Mouse (Mus musculus): ENCODE measurements at regions not wholly inside any gene's neighbourhood (a gene's known extent, or its start where the extent isn't known, plus 50 kb on each side); places are given as distances from the start of the nearest gene placed in this dataset.

- no peak for ATAC-seq
These were observed 97.2 kb upstream of the Pam start for GRCm38 (mm10) chr1:98192671-98193070.

DNA sequence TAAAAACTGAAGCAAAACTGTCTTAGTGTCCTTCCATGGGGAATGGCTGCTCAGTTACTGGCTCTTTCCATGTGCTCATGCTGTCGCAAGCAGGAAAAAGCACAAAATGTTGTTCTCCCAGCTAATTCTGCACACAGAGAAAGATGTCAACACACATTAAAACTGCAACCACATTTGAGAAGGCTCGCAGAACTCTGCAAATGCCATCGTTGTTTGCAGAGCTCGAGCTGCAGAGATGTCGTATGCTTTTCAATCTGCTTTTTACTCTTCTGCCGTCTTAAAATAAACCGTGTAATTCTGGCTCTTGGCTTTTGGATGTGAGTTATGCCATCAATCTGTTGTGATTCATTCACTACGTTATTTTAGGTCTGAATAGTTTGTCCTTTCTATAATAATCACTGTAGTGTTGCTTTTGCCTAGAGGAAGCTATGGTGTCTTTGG, 96.6 kb upstream of the Pam start:
- no peak for ATAC-seq

DNA sequence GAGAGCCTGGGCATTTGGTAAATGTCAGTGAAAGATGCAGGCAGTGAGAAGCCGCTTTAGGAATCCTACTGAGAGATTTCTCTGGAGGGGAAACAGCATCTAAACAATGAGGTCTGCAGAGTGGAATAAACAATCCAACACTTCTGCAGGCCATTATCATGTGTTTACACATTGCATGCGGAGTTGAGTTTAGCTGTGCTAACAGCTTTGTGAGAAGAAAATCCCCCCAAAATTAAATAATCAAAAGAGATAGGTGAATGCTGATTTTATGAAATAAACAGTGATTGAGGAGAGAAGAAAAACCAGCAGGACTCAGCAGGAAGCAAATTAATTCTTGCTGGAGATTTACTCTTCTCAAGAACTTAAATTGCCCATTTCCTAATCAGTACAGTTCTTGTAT, 95.9 kb upstream of the Pam start:
- ATAC-seq, result no peak

GRCm38 (mm10) chr1:98190741-98191140, 95.3 kb upstream of the Pam start:
- no peak for ATAC-seq

DNA sequence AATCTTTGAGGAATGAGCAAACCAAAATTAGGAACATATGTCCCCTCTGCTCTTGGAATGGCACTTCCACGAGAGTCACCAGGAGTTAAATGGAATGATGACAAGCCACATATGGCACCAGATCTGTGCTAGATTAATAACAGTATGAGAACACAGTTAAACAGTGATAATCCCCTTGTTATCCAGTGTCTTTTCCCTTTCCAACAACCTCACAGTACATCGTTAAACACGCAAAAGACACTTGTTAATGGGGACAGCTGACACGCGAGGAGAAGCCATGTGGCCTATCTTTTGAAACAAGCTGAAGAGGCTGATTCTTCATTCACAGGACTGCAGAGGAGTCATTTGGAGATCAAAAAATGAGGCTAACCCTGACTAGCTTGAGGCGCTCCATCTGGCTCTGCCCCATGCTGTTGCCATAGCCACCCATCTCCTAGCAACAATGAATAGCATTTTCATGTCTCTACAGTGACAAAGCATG, 94.6 kb upstream of the Pam start:
- no peak for ATAC-seq

GRCm38 (mm10) chr1:98180372-98180771, 84.9 kb upstream of the Pam start:
- no peak for ATAC-seq

DNA sequence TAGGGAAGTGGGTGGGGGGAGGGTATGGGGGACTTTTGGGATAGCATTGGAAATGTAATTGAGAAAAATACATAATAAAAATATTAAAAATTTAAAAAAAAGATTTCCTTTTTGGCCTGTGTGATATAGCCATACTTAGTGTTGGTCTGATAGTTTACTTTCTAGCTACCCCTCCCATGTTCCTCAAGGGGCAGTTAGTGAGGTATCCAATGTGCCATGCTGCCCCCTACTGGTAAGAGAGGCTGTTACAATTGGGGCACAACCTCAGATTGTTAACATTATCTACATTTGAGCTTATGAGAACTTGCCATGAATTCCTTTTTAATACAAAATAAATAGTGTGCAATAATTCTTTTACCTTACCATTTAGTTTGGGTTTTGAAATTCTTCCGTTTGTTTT, 83.6 kb upstream of the Pam start:
- peak; percentile 66 for ATAC-seq

DNA sequence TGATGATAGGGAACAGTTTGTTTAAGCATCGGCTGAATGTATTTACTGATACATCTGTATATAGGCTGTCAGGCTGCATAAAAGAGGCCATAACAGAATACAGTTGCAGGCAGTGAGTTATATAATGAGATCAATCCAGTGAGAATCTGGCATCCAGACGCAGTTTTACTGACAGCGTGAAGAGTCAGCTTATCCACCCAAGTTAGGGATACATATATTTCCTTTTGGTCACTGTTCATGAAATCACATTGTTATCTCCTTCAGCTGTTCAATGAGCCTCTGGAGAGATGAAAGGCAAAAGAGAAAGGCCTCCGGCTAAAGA, 79.3 kb upstream of the Pam start:
- no peak for ATAC-seq

DNA sequence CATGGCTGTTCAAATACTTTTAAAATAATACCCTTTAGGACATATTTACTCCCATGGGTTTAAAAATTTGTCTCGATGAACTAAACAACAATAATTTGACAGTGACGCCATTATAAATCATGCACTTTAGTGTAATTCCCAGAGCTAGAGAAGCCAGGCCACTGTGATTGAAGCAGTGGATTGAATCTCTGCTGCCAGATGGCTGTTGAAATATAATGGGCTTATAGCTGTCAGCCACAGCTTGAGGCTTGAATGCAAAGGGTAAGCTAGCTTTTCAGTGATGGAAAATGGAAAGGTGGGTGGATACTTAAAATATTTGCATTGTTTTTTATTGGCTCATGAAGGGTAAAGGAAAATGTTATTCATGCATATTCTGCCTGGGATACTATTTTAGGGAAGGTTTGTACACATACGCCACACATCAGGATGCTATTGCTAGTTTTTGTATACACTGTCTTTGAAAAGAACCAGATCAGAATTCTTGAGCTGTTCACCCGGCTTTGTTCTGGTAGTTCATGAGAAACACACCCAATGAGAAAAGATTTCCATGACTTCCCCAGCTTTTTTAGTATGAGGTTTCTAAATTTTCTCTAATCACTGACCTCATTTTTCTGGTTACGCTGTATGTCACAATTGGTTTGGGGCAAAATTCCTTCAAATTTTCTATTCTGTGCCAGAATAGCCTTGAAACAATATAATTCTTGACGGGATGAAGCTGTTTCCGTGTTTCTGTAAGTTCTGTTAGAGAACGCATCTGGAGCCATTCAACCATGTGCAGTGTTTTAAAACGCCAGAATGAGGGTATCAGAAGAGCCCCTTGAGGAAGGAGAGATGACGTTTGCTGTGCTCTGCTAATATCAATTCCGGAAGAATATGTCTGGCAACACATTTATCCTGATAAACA, 78.7 kb upstream of the Pam start:
- no peak for ATAC-seq

- ATAC-seq, result no peak
These were observed 78.0 kb upstream of the Pam start for GRCm38 (mm10) chr1:98173431-98173830.

DNA sequence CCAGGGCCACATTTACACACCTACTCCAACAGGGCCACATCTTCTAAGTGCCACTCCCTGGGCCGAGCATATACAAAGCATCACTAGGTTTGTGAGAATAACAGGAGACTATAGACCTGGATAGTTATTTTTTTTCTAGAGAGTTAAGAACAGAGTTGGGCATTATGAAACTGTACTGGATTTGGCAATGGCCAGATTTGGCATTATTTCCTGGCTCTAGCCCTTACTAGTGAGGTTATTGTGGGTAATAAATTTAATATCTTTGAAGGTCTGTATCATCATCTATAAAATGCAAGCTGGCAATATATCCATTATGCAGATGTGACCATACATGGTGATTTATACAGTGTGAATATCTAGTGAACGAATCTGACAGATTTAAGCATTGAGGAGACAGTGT, 75.8 kb upstream of the Pam start:
- ATAC-seq, result no peak

- no peak for ATAC-seq
These were observed 73.9 kb upstream of the Pam start for GRCm38 (mm10) chr1:98169352-98169751.

DNA sequence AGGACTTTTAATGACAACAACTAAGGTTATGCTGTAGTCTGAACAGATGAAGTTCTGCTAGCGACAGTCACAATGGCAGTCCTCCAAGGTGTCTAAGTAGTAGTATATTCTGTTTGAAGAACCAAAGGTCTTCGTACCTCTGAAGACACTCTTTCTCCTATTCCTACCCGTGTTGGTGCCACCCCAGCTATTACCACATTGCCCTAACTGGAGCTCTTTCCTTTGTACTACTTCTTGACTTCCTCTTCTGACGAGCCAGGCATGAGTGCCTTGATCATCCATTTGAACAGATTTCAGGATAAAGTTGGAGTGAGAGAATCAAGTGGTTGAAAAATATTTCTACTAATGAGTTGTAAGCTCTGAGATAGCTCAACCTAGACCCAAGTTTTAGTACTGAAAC, 72.4 kb upstream of the Pam start:
- no peak for ATAC-seq

GRCm38 (mm10) chr1:98162639-98162927, 67.1 kb upstream of the Pam start:
- no peak for ATAC-seq

DNA sequence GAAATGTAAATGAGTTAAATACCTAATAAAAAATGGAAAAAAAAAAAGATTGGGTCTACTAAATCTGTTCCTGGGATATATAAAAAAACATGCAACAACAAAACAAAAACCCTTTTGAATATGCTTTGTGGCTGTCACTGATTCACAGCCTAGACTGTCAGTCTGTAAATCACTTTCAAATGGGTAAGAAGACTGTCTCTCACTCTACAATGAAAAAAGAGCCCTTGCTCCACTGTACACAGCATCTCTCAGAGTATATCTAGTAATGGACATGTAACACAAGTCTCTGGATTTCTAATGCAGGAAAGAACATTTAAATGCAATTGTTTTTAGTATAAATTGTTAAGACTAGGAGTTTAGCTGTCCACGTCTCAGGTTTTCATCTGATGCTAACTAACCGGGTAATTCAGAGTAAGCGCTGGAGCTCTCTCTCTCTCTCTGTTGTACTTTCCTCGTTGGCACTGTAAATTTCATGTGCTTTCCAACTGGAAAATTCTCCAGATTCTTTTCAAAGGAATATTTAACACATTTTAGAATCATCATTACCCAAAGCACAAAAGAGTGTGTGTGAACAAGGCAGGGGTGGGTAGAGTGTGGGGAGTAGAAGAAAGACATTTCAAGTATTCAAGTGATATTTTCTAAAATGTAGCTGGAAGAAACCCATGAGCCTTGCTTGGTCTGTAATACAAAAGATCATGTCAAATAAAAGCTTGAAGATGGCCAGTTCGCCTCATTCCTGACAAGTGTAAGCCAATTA, 66.6 kb upstream of the Pam start:
- ATAC-seq, result no peak

DNA sequence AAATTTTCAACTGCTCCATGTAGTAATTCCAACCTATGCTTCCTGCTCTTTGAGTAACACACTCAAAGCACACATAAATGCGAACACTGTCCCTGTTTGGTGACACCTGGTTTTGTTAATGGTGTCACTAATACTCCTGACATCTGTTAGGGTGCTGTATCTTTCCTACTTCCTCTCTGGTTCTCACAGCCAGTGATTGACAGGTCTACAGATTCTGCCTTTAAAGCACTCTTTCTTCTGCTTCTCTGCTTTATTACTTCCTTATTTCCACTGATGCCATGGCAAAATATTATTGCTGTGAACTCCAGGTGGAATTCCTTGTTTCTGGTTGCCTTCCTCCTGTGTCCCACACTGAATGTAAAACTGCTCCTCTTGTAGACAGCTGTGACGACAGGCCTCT, 63.5 kb upstream of the Pam start:
- no peak for ATAC-seq

DNA sequence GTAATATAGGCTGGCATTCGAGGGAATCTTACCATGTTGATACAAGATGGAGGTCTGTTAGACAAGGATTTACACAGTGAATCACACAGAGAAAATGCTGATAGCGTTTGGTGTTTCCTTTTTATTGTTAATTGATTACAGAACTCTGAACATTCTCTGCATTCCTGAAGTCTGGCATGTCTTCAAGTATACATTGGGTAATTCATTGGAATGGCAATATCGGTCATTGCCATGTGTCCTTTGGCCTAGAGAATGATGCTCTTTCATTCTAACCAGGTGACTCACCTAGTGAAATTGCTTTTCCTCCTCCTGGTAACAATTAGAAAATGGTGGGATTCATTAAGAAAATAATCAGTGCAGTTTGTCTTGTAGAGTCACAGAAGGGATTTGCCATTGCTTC, 51.9 kb upstream of the Pam start:
- ATAC-seq, result no peak
